Mouse (Mus musculus) megakaryocyte, embryonic 14.5 days (primary cell): ENCODE data around the gene Zfp60. TPM values are rescaled to one million over a fixed set of nuclear protein-coding genes. Genes with fewer than 3 reads are reported as not detected.
A peak's percentile ranks its signal among the peaks of the same experiment; 100 is the strongest.

ENCODE experiments used
- H3K27me3 ChIP-seq: replicated peaks from 2 replicates; pipeline ENCODE3; 2012; ENCODE audit warnings: inconsistent platforms
- H3K36me3 ChIP-seq: replicated peaks from 2 replicates; pipeline ENCODE3; 2012; ENCODE audit warnings: low read length, inconsistent platforms, mixed read lengths
- H3K4me1 ChIP-seq: 2 replicates; pipeline ENCODE4 v1.6.1; 2012; ENCODE audit warnings: inconsistent platforms
- H3K4me3 ChIP-seq: replicated peaks from 2 replicates; pipeline ENCODE3; 2012; ENCODE audit warnings: moderate library complexity, mild to moderate bottlenecking, inconsistent platforms
- H3K9me3 ChIP-seq: 2 replicates; pipeline ENCODE4 v1.6.1; 2012; ENCODE audit warnings: inconsistent platforms
- FLI1 ChIP-seq: IDR thresholded peaks from 2 replicates; pipeline ENCODE4 v1.6.1; 2012; ENCODE audit warnings: low read length, inconsistent platforms, mixed read lengths
- GATA1 ChIP-seq: IDR thresholded peaks from 3 replicates; pipeline ENCODE4 v1.6.1; 2012; ENCODE audit warnings: mixed read lengths, low read length, inconsistent platforms, borderline replicate concordance
- polyA plus RNA-seq: library from polyadenylated mRNA; stranded (reverse); fragments of >175 nt; gene quantifications from 2 replicates; pipeline ENCODE4 v1.2.3, GENCODE M21; 2012; ENCODE audit warnings: low replicate concordance; ENCODE audit not compliant: insufficient read depth

Zfp60 gene
- not detected in 2 replicates for polyA plus RNA-seq

DNA sequence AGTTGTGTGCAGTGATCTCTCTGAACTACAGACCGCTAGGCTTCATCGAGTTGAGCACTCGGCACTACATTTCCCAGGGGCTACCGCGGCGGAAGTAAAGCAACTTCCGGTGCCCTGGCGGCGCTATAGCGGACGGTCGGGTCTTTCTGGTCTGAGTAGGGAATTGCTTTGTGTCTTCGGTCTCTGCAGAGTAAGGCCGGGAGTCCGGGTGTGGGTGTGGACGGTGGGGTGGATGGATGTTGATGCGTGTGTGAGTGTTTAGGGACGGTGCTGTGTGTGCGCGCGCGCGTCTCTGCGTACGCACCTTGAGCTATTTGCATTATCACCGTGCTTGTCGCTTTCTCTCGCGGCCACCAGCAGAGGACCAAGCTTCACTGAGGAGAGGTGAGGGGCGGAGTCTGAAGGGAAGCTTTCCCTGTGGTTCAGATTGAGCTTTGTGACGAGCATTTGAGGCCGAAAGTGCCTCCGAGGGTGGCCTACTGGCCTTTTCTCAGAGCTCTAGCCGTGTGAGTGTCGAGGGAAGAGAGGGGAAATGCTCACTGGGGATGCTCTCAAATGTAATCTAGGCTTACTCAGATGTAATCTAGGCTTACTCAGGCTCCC lies at the start of gene Zfp60:
Gene Zfp60 (plus strand): TSS at position 109 of the 603 bp plus-strand sequence.
- Histone ChIP-seq H3K36me3 (peaks cover 2% of the 10 kb centered on the region), H3K9me3 (0 out of 2 replicates have a peak, but pooled peaks cover 5% of the 10 kb centered on the region), H3K4me1 (peaks cover 42% of the 10 kb centered on the region), H3K27me3 (no peaks in the 10 kb centered on the region), H3K4me3 (peak within 1 kb of the TSS; percentile 100)
- TF ChIP-seq FLI1: peak; percentile 91; the same call in 1 of the 2 replicates
- no peak for TF ChIP-seq GATA1

DNA sequence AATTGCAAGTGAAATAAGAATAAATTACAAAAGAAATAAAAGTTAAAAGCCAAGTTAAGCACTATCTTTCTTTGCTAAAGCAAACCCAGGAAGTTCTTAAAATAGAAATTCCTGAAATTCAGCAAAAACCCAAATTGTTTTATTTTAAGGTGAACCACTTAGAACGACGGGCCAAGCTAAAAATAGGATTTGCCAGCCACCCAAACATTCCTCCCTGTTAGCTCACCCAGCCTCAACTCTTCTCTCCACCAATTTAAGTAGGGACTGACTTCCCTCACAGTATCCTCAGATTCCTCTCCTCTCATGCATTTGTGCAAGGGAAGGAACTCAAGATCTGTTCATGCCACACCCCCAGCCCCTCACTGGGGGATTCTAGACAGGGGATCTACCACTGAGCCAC lies 48.0 kb upstream of the Zfp60 start:
- Histone ChIP-seq H3K4me1 (peaks cover 39% of the 10 kb centered on the region), H3K27me3 (no peaks in the 10 kb centered on the region), H3K4me3 (no peak overlapping the region), H3K36me3 (no peaks in the 10 kb centered on the region), H3K9me3 (no peaks in the 10 kb centered on the region)
- TF ChIP-seq GATA1: no peak

GRCm38 (mm10) chr7:27685220-27685619 lies 46.0 kb upstream of the Zfp60 start:
- H3K36me3 ChIP-seq: no peaks in the 10 kb centered on the region
- H3K27me3 ChIP-seq: no peaks in the 10 kb centered on the region
- no peak for TF ChIP-seq GATA1
- TF ChIP-seq FLI1: no peak
- H3K9me3 ChIP-seq: no peaks in the 10 kb centered on the region
- peaks cover 56% of the 10 kb centered on the region for H3K4me1 ChIP-seq
- peak overlapping the region; percentile 59 for H3K4me3 ChIP-seq

DNA sequence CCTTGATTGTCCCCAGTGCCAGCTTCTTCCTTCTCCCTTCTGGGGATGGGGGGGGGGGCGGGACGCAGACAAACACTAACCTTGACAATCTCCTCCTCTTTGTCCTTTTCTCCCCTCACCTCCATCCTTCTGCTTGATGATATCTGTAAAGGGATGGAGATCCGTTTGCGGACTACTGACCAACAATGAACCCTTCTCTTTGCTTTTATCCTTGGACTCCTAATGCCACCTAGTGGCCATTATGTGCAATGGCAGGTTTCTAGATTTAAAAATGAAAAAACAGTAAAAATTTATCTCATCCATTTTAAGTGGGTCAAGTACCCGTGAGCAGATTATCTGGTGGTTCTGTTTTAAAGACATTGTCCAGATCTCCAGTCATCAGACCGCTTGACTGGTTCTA lies 45.5 kb upstream of the Zfp60 start:
- no peak for TF ChIP-seq GATA1
- TF ChIP-seq FLI1: no peak
- Histone ChIP-seq H3K4me1 (peaks cover 60% of the 10 kb centered on the region), H3K9me3 (no peaks in the 10 kb centered on the region), H3K27me3 (no peaks in the 10 kb centered on the region), H3K36me3 (no peaks in the 10 kb centered on the region), H3K4me3 (no peak overlapping the region)

- TF ChIP-seq FLI1 (no peak), GATA1 (no peak)
- Histone ChIP-seq H3K27me3 (no peaks in the 10 kb centered on the region), H3K4me3 (no peak overlapping the region), H3K4me1 (peaks cover 58% of the 10 kb centered on the region), H3K9me3 (no peaks in the 10 kb centered on the region), H3K36me3 (no peaks in the 10 kb centered on the region)
Observed at GRCm38 (mm10) chr7:27687043-27687442, 44.1 kb upstream of the Zfp60 start.

- Histone ChIP-seq H3K4me3 (no peak overlapping the region), H3K9me3 (no peaks in the 10 kb centered on the region), H3K36me3 (no peaks in the 10 kb centered on the region), H3K4me1 (peaks cover 55% of the 10 kb centered on the region), H3K27me3 (no peaks in the 10 kb centered on the region)
- TF ChIP-seq GATA1 (no peak), FLI1 (no peak)
Observed at GRCm38 (mm10) chr7:27687836-27688235, 43.4 kb upstream of the Zfp60 start.

- Histone ChIP-seq H3K4me1 (peaks cover 50% of the 10 kb centered on the region), H3K4me3 (peak overlapping the region; percentile 95), H3K9me3 (no peaks in the 10 kb centered on the region), H3K36me3 (no peaks in the 10 kb centered on the region), H3K27me3 (no peaks in the 10 kb centered on the region)
- TF ChIP-seq FLI1 (no peak), GATA1 (no peak)
Observed at GRCm38 (mm10) chr7:27688246-27688788, 42.9 kb upstream of the Zfp60 start.

DNA sequence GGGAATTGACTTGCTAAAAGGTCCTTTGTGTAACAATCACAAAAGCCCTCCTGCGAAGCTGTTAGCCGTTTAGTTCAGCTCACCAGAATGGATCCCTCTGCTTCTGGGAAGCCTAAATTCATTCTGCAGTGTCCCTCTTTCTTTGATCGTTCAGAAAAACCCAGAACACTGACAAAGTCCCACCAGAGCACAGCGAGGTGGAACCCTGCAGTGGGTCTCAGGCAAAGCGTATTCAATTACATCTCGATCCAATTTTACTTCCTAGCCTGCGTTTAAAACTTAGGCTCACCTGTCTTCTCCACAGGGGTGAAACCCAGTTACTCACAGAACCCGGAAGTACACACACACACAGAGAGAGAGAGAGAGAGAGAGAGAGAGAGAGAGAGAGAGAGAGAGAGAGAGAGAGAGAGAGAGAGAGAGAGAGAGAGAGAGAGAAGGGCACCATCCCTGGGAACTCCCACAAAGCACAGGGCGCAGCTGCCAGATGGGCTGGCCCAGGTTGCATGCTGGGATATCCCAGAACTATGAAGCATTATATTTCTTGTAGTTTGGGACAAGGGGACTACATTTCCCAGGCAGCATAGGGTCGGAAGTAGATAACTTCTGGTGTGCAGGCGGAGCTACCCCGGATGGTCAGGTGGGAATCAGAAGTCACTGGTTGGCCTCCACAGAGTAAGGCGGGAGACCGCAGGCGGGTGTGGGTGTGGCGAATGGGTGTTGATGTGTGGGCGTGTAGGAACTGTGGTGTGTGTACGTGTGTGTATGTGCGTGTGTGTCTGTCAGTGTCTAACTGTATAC lies 42.2 kb upstream of the Zfp60 start, which contains the start of gene Zfp607b:
Gene Zfp607b (plus strand): TSS at position 526 of the 798 bp plus-strand sequence.
- TF ChIP-seq GATA1 (peak; percentile 60; the same call in 1 of the 3 replicates), FLI1 (no peak)
- no peaks in the 10 kb centered on the region for H3K9me3 ChIP-seq

GRCm38 (mm10) chr7:27691076-27691475 lies 40.1 kb upstream of the Zfp60 start:
- Histone ChIP-seq H3K27me3 (no peaks in the 10 kb centered on the region), H3K9me3 (no peaks in the 10 kb centered on the region), H3K4me1 (peaks cover 32% of the 10 kb centered on the region), H3K4me3 (no peak overlapping the region), H3K36me3 (no peaks in the 10 kb centered on the region)
- TF ChIP-seq FLI1 (no peak), GATA1 (no peak)

More for the DNA sequence above, 42.2 kb upstream of the Zfp60 start, which contains the start of gene Zfp607b:
- peaks cover 43% of the 10 kb centered on the region for H3K4me1 ChIP-seq
- H3K4me3 ChIP-seq: peak within 1 kb of the TSS; percentile 95
- H3K27me3 ChIP-seq: no peaks in the 10 kb centered on the region
- H3K36me3 ChIP-seq: no peaks in the 10 kb centered on the region

GRCm38 (mm10) chr7:27696711-27697110 lies 34.5 kb upstream of the Zfp60 start:
- Histone ChIP-seq H3K36me3 (no peaks in the 10 kb centered on the region), H3K4me1 (peaks cover 6% of the 10 kb centered on the region; the same call in 1 of the 2 replicates), H3K9me3 (no peaks in the 10 kb centered on the region), H3K27me3 (no peaks in the 10 kb centered on the region), H3K4me3 (no peak overlapping the region)
- TF ChIP-seq GATA1 (no peak), FLI1 (no peak)
